Mouse (Mus musculus) ES-CJ7 (cell line): ENCODE data around the gene 1700001P01Rik.

ENCODE experiments used
- DNase-seq: peaks from one replicate; pipeline ENCODE4 v3.0.0; 2011; ENCODE audit warnings: low read depth, low spot score

The 1700001P01Rik gene

GRCm38 (mm10) chr11:97775808-97776496 lies at the start of gene 1700001P01Rik:
Gene 1700001P01Rik, minus strand, starts transcription at chr11:97775918.
- DNase-seq: peak; percentile 88

- DNase-seq: no peak
Observed at GRCm38 (mm10) chr11:97825295-97825694, 49.6 kb upstream of the 1700001P01Rik start.

DNA sequence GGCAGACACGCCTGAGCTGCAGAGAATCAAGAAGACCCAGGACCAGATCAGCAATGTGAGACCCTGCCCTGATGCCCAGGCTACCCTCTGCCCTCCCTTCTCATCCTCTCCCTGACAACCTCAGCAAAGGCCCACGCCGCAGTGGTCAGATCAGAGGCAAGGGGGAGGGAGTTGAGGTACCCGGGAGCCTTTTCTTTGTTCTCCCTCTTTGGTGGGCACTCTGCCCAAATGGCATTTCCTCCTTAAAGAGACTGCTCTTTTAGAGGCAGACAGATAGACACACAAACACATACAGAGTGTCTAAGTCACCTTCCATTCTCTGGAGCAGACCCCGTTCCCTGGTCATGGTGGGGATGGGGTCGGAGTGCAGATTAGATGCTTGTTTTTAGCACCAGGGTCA lies 49.2 kb upstream of the 1700001P01Rik start:
- no peak for DNase-seq

DNA sequence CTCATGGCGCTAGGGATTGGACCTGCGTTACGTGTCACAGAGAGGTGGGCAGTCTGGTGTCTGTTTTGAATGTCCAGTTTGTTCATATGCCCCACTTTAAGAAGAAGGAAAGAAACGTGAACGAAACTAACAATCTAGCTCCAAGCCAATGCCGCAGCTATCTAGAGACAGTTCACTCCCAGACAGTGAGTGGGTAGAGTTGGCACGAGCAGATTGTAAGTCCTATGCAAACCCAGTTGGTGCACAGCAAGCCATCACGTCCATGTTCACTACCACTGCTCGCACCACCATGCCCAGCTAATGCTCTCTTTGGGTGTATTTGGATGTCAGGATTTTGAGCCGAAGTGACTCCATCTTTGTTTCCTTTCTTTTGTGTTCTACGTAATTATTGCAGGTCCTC lies 48.5 kb upstream of the 1700001P01Rik start:
- DNase-seq: no peak

- no peak for DNase-seq
Observed at GRCm38 (mm10) chr11:97822840-97823603, 47.3 kb upstream of the 1700001P01Rik start.

GRCm38 (mm10) chr11:97821401-97822064 lies 45.8 kb upstream of the 1700001P01Rik start:
- no peak for DNase-seq

GRCm38 (mm10) chr11:97820840-97821239 lies 45.1 kb upstream of the 1700001P01Rik start:
- no peak for DNase-seq

DNA sequence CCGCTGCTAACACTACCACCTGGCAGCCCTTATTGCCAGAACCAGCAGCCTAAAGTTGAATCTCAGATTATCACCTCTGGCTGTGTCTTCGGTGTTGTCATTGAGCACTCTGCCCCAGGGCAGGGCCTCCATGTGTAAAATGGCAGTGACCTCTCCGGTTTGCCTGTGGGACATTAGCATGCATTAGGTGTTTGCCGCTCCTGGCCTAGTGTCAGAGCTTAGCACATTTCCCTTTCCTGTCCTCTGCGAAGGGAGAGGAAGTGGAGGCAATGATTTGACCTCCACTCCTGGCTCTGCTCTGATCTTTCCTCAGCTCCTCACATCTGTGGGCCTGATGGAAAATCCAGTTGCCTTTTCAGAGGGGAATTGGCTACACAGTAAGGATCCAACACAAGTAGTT lies 44.2 kb upstream of the 1700001P01Rik start:
- DNase-seq: no peak

GRCm38 (mm10) chr11:97819102-97819501 lies 43.4 kb upstream of the 1700001P01Rik start:
- DNase-seq: no peak

GRCm38 (mm10) chr11:97818571-97818970 lies 42.9 kb upstream of the 1700001P01Rik start:
- no peak for DNase-seq

GRCm38 (mm10) chr11:97818003-97818402 lies 42.3 kb upstream of the 1700001P01Rik start:
- DNase-seq: no peak

DNA sequence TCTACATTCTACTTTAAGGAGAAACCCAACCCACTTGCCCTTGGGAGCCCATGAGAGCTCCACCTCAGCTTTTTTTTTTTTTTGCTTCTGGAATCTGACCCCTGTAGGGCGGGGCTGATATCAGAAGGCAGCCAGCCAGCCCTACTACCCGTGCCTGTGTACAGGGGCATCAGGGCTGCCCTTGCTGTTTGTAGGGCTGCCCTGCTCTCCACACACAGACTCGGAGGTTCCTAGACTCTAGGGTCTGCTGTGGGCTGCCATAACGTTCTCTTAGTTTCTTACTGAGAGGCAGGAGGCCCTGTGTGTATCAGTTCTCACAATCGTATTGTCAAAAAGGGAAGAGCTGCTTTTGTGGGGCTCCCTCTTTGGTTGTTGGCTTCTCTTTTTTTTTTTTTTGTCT lies 41.7 kb upstream of the 1700001P01Rik start:
- DNase-seq: peak; percentile 63

DNA sequence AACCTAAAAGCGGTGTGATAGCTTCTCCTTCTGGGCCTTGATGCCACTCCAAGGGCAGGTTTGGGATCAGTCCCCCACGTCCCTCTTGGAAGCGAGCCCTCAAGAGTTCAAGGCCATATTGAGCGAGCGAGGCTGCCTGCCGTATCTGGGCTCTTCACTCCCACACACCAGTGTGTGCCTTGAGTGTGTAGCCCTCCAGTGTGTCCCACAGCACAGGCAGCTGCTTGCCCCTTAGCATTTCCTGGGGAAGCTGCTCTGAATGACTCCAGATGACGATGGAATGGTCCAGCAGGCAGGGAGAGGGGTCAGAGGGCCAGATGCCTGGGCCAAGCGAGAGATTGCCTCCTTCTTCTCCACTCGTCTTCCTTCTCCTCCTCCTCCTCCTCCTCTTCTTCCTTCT lies 41.2 kb upstream of the 1700001P01Rik start:
- no peak for DNase-seq

GRCm38 (mm10) chr11:97816176-97816575 lies 40.5 kb upstream of the 1700001P01Rik start:
- DNase-seq: no peak

GRCm38 (mm10) chr11:97815736-97816135 lies 40.0 kb upstream of the 1700001P01Rik start:
- no peak for DNase-seq

GRCm38 (mm10) chr11:97813746-97814515 lies 38.2 kb upstream of the 1700001P01Rik start:
- no peak for DNase-seq

DNA sequence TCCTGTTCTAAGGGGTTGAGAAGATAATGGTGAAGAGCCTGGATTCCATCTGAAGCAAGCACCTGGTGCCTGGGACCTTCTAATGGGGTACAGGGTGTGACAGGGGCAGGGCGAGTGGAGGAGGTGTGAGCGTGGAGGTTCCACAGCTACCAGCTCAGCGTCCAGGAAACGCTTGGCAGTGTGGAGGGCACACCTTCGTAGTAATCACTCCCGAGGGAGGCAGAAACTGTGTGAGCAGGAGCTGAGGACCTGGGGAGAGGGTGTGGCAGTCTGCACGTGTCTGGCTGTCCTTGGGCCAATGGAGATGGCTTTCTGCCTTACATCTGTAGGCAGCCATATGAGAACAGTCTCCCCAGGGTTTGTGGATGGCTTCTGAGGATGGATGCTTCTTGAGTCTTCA lies 37.4 kb upstream of the 1700001P01Rik start:
- DNase-seq: peak; percentile 70

- DNase-seq: peak; percentile 65
Observed at GRCm38 (mm10) chr11:97812491-97812921, 36.8 kb upstream of the 1700001P01Rik start.

DNA sequence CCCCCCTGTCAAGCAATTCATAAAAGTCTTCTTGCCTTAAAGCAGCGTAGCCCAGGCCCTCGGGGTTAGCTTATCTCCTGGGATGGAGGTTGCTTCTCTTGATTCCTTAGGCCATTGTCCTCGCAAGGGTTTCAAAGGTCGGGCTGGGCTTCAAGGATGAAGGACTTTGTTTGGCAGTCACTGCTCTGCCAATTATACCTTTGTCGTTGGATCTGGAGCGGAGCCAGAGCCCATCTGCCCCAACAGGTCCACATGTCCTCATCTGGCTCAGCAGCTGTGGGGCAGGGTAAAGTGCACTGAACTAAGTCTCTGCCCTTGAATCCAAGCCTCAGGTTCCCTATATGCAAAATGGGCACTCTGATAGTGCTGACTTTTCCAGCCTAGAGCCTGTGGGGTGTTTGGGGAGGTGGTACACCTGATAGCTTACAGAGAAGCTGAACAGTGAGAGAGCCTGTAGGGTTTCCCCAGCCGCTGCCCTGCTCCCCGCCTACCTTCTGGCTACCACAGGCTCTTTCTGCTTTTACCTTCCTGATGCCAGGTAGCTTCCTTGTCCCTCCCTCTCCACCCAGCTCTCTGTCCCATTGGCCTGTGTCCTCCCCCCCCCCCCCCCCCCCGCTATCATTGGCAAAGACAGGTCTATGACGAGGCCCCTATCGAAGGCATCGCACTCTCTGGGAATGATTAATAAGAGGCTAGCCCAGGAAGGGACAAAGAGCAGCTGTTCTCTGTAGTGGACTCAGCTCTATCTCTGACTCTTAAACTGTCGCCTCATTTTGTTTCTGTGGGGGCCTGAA lies 36.0 kb upstream of the 1700001P01Rik start:
- no peak for DNase-seq

GRCm38 (mm10) chr11:97810970-97811369 lies 35.3 kb upstream of the 1700001P01Rik start:
- no peak for DNase-seq

DNA sequence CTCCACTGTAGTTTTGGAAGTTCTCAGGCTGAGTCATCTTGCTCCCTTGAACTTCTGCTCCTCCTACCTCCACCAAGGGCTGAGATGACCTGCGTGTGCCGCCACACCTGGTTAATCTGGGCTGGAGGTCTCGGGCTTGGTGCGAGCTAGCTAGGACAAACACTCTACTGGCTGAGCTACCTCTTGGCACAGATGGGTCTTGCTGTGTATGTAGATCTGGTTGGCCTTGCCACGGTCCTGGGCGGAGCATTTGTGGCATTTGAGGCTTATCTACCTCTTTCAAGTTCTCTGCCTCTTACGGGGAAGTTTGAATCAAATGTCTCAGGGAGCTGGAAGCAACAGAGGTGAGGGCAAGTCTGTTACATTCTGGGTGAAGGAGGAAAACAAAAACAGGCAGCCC lies 34.6 kb upstream of the 1700001P01Rik start:
- DNase-seq: no peak
